Mouse (Mus musculus) embryonic facial prominence, embryonic 15.5 days (tissue): Measurements from ENCODE around the gene Esp15. TPM values are rescaled to one million over a fixed set of nuclear protein-coding genes. Genes with fewer than 3 reads are reported as not detected.
"Not testable (repeated sequence)": the region's sequence is repeated elsewhere in the genome, so short reads cannot be mapped to it uniquely, and the experiment has no call there.

Experiments used
- ATAC-seq: fragments of 200-750 bp; cut with Nextera tagmentation; 2 replicates; pipeline ENCODE4 v1.8.0; 2017; ENCODE audit warnings: low read depth, moderate TSS enrichment; ENCODE audit not compliant: insufficient number of reproducible peaks, low FRiP score, low TSS enrichment
- H3K27ac ChIP-seq: fragments of 300-500 bp; sonication (generic); replicated peaks from 2 replicates; pipeline ENCODE4 v1.5.1; 2015; ENCODE audit warnings: mild to moderate bottlenecking, inconsistent platforms
- H3K27me3 ChIP-seq: fragments of 300-500 bp; sonication (generic); 2 replicates; pipeline ENCODE4 v1.6.1; 2015; ENCODE audit warnings: inconsistent platforms
- H3K36me3 ChIP-seq: fragments of 300-500 bp; sonication (generic); 2 replicates; pipeline ENCODE4 v1.6.1; 2015; ENCODE audit warnings: mild to moderate bottlenecking, inconsistent platforms
- H3K4me1 ChIP-seq: fragments of 300-500 bp; sonication (generic); 2 replicates; pipeline ENCODE4 v1.6.1; 2015; ENCODE audit warnings: inconsistent platforms
- H3K4me2 ChIP-seq: fragments of 300-500 bp; sonication (generic); replicated peaks from 2 replicates; pipeline ENCODE4 v1.6.1; 2015; ENCODE audit warnings: mild to moderate bottlenecking, inconsistent platforms
- H3K4me3 ChIP-seq: fragments of 300-500 bp; sonication (generic); replicated peaks from 2 replicates; pipeline ENCODE4 v1.5.1; 2015; ENCODE audit warnings: mild to moderate bottlenecking, inconsistent platforms
- H3K9ac ChIP-seq: fragments of 300-500 bp; sonication (generic); 2 replicates; pipeline ENCODE4 v1.6.1; 2015; ENCODE audit warnings: inconsistent platforms
- H3K9me3 ChIP-seq: fragments of 300-500 bp; sonication (generic); replicated peaks from 2 replicates; pipeline ENCODE4 v1.6.1; 2016; ENCODE audit warnings: inconsistent platforms
- WGBS: fragments of 180-500 bp; shearing (Covaris S2); methylation state at CpG from one replicate; pipeline ENCODE4 v1.1.7; 2015; 5-methylcytosine and 5-hydroxymethylcytosine counted together
- polyA plus RNA-seq: library from polyadenylated mRNA; unstranded; fragments of >200 nt; fragmentation: Nextera tagmentation; extraction: Ambion mirVana; gene quantifications from 2 replicates; pipeline ENCODE4 v1.2.1, GENCODE M21; 2015

Esp15 gene
- not detected in 2 replicates for polyA plus RNA-seq

- H3K4me3 ChIP-seq, H3K36me3 ChIP-seq, H3K27ac ChIP-seq, H3K27me3 ChIP-seq, H3K9me3 ChIP-seq, H3K4me1 ChIP-seq, H3K4me2 ChIP-seq, H3K9ac ChIP-seq, ATAC-seq: not testable (repeated sequence)
- 65% methylated on average over 6 of the region's 6 CpGs for WGBS
Observed at GRCm38 (mm10) chr17:39640654-39641053, at the start of gene Esp15. TSS of gene Esp15 (plus strand) at chr17:39640954.

- H3K4me3 ChIP-seq: no peak overlapping the region
- WGBS: 42% methylated on average over 1 of the region's 1 CpGs
Observed at GRCm38 (mm10) chr17:39591550-39591949, 49.2 kb upstream of the Esp15 start.

More at GRCm38 (mm10) chr17:39591550-39591949, 49.2 kb upstream of the Esp15 start:
- Histone ChIP-seq H3K27me3 (no peaks in the 10 kb centered on the region), H3K9ac (no peak overlapping the region), H3K9me3 (no peaks in the 10 kb centered on the region), H3K4me1 (no peaks in the 10 kb centered on the region), H3K27ac (no peak overlapping the region), H3K36me3 (no peaks in the 10 kb centered on the region), H3K4me2 (no peak overlapping the region)
- ATAC-seq: no peak

Other genes starting within 250 kb of the Esp15 start
- not detected in 2 replicates for gene Esp18, start 234.6 kb upstream of the Esp15 start, polyA plus RNA-seq
- gene Esp16, start 104.8 kb upstream of the Esp15 start, polyA plus RNA-seq: not detected in 2 replicates